Mouse (Mus musculus) C3H10T1/2 (cell line): ENCODE results near the gene Acd. TPM values are rescaled to one million over a fixed set of nuclear protein-coding genes. Genes with fewer than 3 reads are reported as not detected.

Experiments used
- polyA plus RNA-seq, 2 experiments: library from polyadenylated mRNA; unstranded; fragments of >200 nt; fragmentation: generic; extraction: Trizol; gene quantifications; one replicate each; pipeline ENCODE4 v1.2.1; 2012; ENCODE audit warnings: missing spikeins in 2 of 2

Gene Acd
- polyA plus RNA-seq, result 10 to 100 TPM; 50.3 to 70.4 TPM

DNA sequence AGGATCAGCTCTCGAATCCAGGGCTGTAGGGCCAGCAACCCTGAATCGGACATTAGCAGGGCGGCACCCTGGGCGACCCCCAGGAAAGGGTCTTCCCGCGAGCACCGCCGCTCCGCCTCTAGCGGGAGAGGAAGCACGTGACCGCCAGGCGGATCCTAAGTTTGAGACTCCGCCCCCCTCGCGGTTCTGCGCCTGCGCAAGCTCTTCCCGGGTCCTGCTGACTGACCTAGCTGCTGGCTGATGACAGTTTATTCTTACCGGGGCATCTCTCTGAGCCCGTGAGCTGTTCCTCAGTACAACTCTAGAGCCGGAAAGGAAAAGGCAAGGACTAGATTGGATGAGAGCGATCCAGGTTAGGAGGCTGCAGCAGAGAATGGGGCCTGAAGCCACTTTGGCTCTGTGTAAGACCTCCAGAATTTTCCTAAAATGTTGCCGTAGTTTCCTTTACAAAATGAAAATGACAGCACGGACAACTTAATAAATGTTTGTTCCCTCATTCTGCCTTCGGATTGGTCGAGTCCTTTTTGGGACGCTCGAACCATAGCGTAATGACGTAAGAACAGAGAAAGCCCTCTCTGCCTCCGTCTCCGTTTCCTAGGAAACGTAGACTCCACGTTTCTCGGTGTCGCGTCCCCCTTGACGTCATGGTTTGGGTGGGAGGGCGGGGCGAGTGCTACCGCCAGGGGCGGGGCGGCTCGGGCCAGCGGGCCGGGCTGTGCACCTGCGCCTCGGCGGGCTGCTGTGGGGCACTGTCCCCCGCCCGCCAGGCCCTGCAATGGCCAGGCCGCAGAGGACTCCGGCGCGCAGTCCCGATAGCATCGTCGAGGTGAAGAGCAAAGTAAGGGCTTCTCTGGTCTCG lies at the start of gene Acd, which contains the start of gene Pard6a:
Acd (minus strand) TSS at position 137 of the 859 bp plus-strand sequence.
Pard6a (plus strand) TSS at position 183 of the 859 bp plus-strand sequence.

GRCm38 (mm10) chr8:105707498-105708403 lies 6.8 kb upstream of the Acd start, which contains the start of the genes 4933405L10Rik and Enkd1:
TSS of gene 4933405L10Rik (plus strand) at chr8:105707655.
TSS of gene Enkd1 (minus strand) at chr8:105708210.

DNA sequence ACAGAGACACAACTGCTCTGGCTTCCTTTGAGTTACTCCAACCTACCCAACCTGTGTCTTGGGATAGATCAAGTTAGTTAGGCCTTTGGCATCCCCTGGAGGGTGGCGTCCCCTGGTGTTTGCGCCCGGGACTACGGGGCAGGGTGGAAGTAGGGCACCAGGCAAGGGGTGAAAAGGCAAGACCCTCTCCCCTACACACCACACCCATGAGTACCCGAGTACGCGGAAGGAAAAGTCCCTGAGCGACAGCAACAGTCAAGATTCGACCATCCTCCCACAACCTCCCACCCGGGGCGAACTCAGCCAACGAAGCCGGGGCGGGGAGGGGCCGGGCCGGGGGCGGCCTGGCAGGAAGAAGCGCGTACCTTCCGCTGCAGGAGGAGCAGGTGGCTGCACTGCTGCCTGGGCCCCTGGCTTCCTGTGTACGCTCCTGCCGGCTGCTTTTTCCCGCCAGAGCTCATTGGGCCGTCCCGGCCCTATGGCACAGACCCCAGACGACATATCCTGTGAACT lies 15.1 kb downstream of the Acd start, which contains the start of gene Carmil2:
Carmil2 (plus strand) TSS at position 479 of the 513 bp plus-strand sequence.

Other genes starting within 250 kb of the Acd start
- 10 to 100 TPM in 1 of 2 experiments, under 1 TPM in 1; 0.66 to 23.9 TPM for gene Tppp3, start 229.6 kb downstream of the Acd start, polyA plus RNA-seq
- 10 to 100 TPM in 1 of 2 experiments, 1 to 10 TPM in 1; 8.9 to 50.5 TPM for gene Zdhhc1, start 204.2 kb downstream of the Acd start, polyA plus RNA-seq
- under 1 TPM; 0.04 to 0.28 TPM for gene Hsd11b2, start 182.3 kb downstream of the Acd start, polyA plus RNA-seq
- gene Atp6v0d1, start 135.1 kb downstream of the Acd start, polyA plus RNA-seq, result 100 to 1,000 TPM in 1 of 2 experiments, 10 to 100 TPM in 1; 93.5 to 187 TPM
- gene Ripor1, start 95.8 kb downstream of the Acd start, polyA plus RNA-seq, result 10 to 100 TPM; 16.9 to 54.0 TPM
- 10 to 100 TPM in 1 of 2 experiments, 1 to 10 TPM in 1; 3.6 to 24.4 TPM for gene Ctcf, start 64.5 kb downstream of the Acd start, polyA plus RNA-seq
- gene Agrp, start 63.7 kb downstream of the Acd start, polyA plus RNA-seq, result under 1 TPM; 0.22 to 0.77 TPM
- under 1 TPM; 0.21 to 0.61 TPM for gene Carmil2, start 14.8 kb downstream of the Acd start, polyA plus RNA-seq
- gene Pard6a, start within 50 bp of the Acd start, polyA plus RNA-seq, result 10 to 100 TPM; 15.2 to 30.5 TPM
- under 1 TPM; 0.26 to 0.98 TPM for gene 4933405L10Rik, start 6.6 kb upstream of the Acd start, polyA plus RNA-seq
- 10 to 100 TPM; 21.1 to 27.5 TPM for gene Enkd1, start 7.1 kb upstream of the Acd start, polyA plus RNA-seq
- gene Gfod2, start 57.6 kb upstream of the Acd start, polyA plus RNA-seq, result 10 to 100 TPM in 1 of 2 experiments, 1 to 10 TPM in 1; 4.3 to 12.5 TPM
- gene Ranbp10, start 126.2 kb upstream of the Acd start, polyA plus RNA-seq, result 10 to 100 TPM in 1 of 2 experiments, 1 to 10 TPM in 1; 2.2 to 14.2 TPM
- gene Tsnaxip1, start 126.6 kb upstream of the Acd start, polyA plus RNA-seq, result under 1 TPM; 0.05 to 0.11 TPM
- gene Cenpt, start 152.2 kb upstream of the Acd start, polyA plus RNA-seq, result 10 to 100 TPM; 26.0 to 44.2 TPM
- 10 to 100 TPM; 23.9 to 66.2 TPM for gene Thap11, start 154.0 kb upstream of the Acd start, polyA plus RNA-seq
- 100 to 1,000 TPM; 122 to 135 TPM for gene Nutf2, start 159.5 kb upstream of the Acd start, polyA plus RNA-seq
- 10 to 100 TPM; 11.4 to 33.4 TPM for gene Edc4, start 179.8 kb upstream of the Acd start, polyA plus RNA-seq
- gene Nrn1l, start 192.5 kb upstream of the Acd start, polyA plus RNA-seq, result 1 to 10 TPM in 1 of 2 experiments, under 1 TPM in 1; 0.33 to 1.8 TPM
- 10 to 100 TPM in 1 of 2 experiments, 1 to 10 TPM in 1; 6.3 to 24.8 TPM for gene Pskh1, start 199.3 kb upstream of the Acd start, polyA plus RNA-seq
- gene Ctrl, start 232.8 kb upstream of the Acd start, polyA plus RNA-seq, result 1 to 10 TPM in 1 of 2 experiments, under 1 TPM in 1; 0.04 to 1.2 TPM
- gene Psmb10, start 237.3 kb upstream of the Acd start, polyA plus RNA-seq, result 100 to 1,000 TPM in 1 of 2 experiments, 10 to 100 TPM in 1; 93.2 to 114 TPM
- gene Lcat, start 242.3 kb upstream of the Acd start, polyA plus RNA-seq, result 1 to 10 TPM in 1 of 2 experiments, under 1 TPM in 1; 0.43 to 4.4 TPM